Mouse (Mus musculus): ENCODE results near the gene Smyd1. TPM values are rescaled to one million over a fixed set of nuclear protein-coding genes. Genes with fewer than 3 reads are reported as not detected.

Smyd1 gene
- total and polyA plus RNA-seq, 3 experiments = 192 to 352 (median 325) TPM

GRCm38 (mm10) chr6:71322491-71322921 lies 473 bp upstream of the Smyd1 start, which contains the start of gene Cd8b1:
Cd8b1 (plus strand) TSS chr6:71322788.
- Histone ChIP-seq H3K9ac (ENCODE audit: low read depth, low read length) (no peak within 1 kb of the TSS), H3K36me3 (ENCODE audit: control insufficient read depth, insufficient read depth, low read length) (no peaks in the 10 kb centered on the region), H3K27ac (no peak within 1 kb of the TSS), H3K4me1 (ENCODE audit: control insufficient read depth, insufficient read depth, low read length) (no peaks in the 10 kb centered on the region), H3K79me2 (replicated peaks; ENCODE audit: control insufficient read depth, insufficient read depth, low read length) (no peaks in the 10 kb centered on the region), H3K27me3 (ENCODE audit: control insufficient read depth, insufficient read depth, low read length) (no peaks in the 10 kb centered on the region), H3K4me3 (no peak within 1 kb of the TSS)
- WGBS = 76% methylated on average over 7 of the region's 7 CpGs
- no peak for DNase-seq
- intact Hi-C loops (cut with DNase I) = no loop called here
- TF ChIP-seq CTCF (IDR thresholded peaks at IDR 0.05) = no peak
- no peak for TF ChIP-seq EP300 (IDR thresholded peaks at IDR 0.05; ENCODE audit: insufficient read depth, low read depth, low read length)

GRCm38 (mm10) chr6:71307486-71307885 lies 14.5 kb downstream of the Smyd1 start:
- Histone ChIP-seq H3K79me2 (replicated peaks; ENCODE audit: control insufficient read depth, insufficient read depth, low read length) (no peaks in the 10 kb centered on the region), H3K9ac (ENCODE audit: low read depth, low read length) (no peak overlapping the region), H3K4me3 (no peak overlapping the region), H3K27ac (no peak overlapping the region), H3K36me3 (ENCODE audit: control insufficient read depth, insufficient read depth, low read length) (no peaks in the 10 kb centered on the region), H3K27me3 (ENCODE audit: control insufficient read depth, insufficient read depth, low read length) (no peaks in the 10 kb centered on the region), H3K4me1 (ENCODE audit: control insufficient read depth, insufficient read depth, low read length) (no peaks in the 10 kb centered on the region)
- intact Hi-C loops (cut with DNase I) = no loop called here
- no peak for DNase-seq
- TF ChIP-seq EP300 (IDR thresholded peaks at IDR 0.05; ENCODE audit: insufficient read depth, low read depth, low read length) (no peak), CTCF (IDR thresholded peaks at IDR 0.05) (no peak), POLR2A (IDR thresholded peaks at IDR 0.05; ENCODE audit: insufficient read depth, low read depth, low read length) (no peak)
- 90% methylated on average over 8 of the region's 8 CpGs for WGBS

- Histone ChIP-seq H3K27me3 (ENCODE audit: control insufficient read depth, insufficient read depth, low read length) (no peaks in the 10 kb centered on the region), H3K27ac (no peak overlapping the region), H3K79me2 (replicated peaks; ENCODE audit: control insufficient read depth, insufficient read depth, low read length) (no peaks in the 10 kb centered on the region), H3K9ac (ENCODE audit: low read depth, low read length) (no peak overlapping the region), H3K4me1 (ENCODE audit: control insufficient read depth, insufficient read depth, low read length) (no peaks in the 10 kb centered on the region), H3K4me3 (no peak overlapping the region), H3K36me3 (ENCODE audit: control insufficient read depth, insufficient read depth, low read length) (no peaks in the 10 kb centered on the region)
- no peak for DNase-seq
- intact Hi-C loops (cut with DNase I) = loop anchor here (5.0 kb wide), 1 partner anchor 500 kb away; no protein-coding TSS in a partner anchor
- TF ChIP-seq EP300 (IDR thresholded peaks at IDR 0.05; ENCODE audit: insufficient read depth, low read depth, low read length) (no peak), POLR2A (IDR thresholded peaks at IDR 0.05; ENCODE audit: insufficient read depth, low read depth, low read length) (no peak), CTCF (IDR thresholded peaks at IDR 0.05) (peak; percentile 55)
- 58% methylated on average over 6 of the region's 6 CpGs for WGBS
These were observed 19.8 kb downstream of the Smyd1 start for GRCm38 (mm10) chr6:71302097-71302731.

- no peaks in the 10 kb centered on the region for H3K27me3 ChIP-seq (ENCODE audit: control insufficient read depth, insufficient read depth, low read length)
- no peaks in the 10 kb centered on the region for H3K79me2 ChIP-seq (replicated peaks; ENCODE audit: control insufficient read depth, insufficient read depth, low read length)
- H3K9ac ChIP-seq (ENCODE audit: low read depth, low read length) = no peak overlapping the region
- WGBS = 55% methylated on average over 3 of the region's 3 CpGs
- no peaks in the 10 kb centered on the region for H3K36me3 ChIP-seq (ENCODE audit: control insufficient read depth, insufficient read depth, low read length)
- H3K4me1 ChIP-seq (ENCODE audit: control insufficient read depth, insufficient read depth, low read length) = no peaks in the 10 kb centered on the region
- TF ChIP-seq CTCF (IDR thresholded peaks at IDR 0.05) (peak; percentile 68), POLR2A (IDR thresholded peaks at IDR 0.05; ENCODE audit: insufficient read depth, low read depth, low read length) (no peak), EP300 (IDR thresholded peaks at IDR 0.05; ENCODE audit: insufficient read depth, low read depth, low read length) (no peak)
- no peak overlapping the region for H3K4me3 ChIP-seq
- DNase-seq = no peak
- H3K27ac ChIP-seq = no peak overlapping the region
- intact Hi-C loops (cut with DNase I) = no loop called here
These were observed 23.3 kb downstream of the Smyd1 start for GRCm38 (mm10) chr6:71298751-71299150.

- Histone ChIP-seq H3K27ac (no peak overlapping the region), H3K4me1 (ENCODE audit: control insufficient read depth, insufficient read depth, low read length) (no peaks in the 10 kb centered on the region), H3K79me2 (replicated peaks; ENCODE audit: control insufficient read depth, insufficient read depth, low read length) (no peaks in the 10 kb centered on the region), H3K27me3 (ENCODE audit: control insufficient read depth, insufficient read depth, low read length) (no peaks in the 10 kb centered on the region), H3K9ac (ENCODE audit: low read depth, low read length) (no peak overlapping the region), H3K36me3 (ENCODE audit: control insufficient read depth, insufficient read depth, low read length) (no peaks in the 10 kb centered on the region), H3K4me3 (no peak overlapping the region)
- DNase-seq = no peak
- 64% methylated on average over 2 of the region's 2 CpGs for WGBS
- TF ChIP-seq POLR2A (IDR thresholded peaks at IDR 0.05; ENCODE audit: insufficient read depth, low read depth, low read length) (no peak), CTCF (IDR thresholded peaks at IDR 0.05) (no peak)
- intact Hi-C loops (cut with DNase I) = no loop called here
These were observed 24.0 kb downstream of the Smyd1 start for GRCm38 (mm10) chr6:71298051-71298450.

GRCm38 (mm10) chr6:71295303-71295702 lies 26.7 kb downstream of the Smyd1 start:
- no peaks in the 10 kb centered on the region for H3K27me3 ChIP-seq (ENCODE audit: control insufficient read depth, insufficient read depth, low read length)
- 68% methylated on average over 6 of the region's 6 CpGs for WGBS
- no peak overlapping the region for H3K9ac ChIP-seq (ENCODE audit: low read depth, low read length)
- intact Hi-C loops (cut with DNase I) = no loop called here
- no peaks in the 10 kb centered on the region for H3K4me1 ChIP-seq (ENCODE audit: control insufficient read depth, insufficient read depth, low read length)
- H3K4me3 ChIP-seq = no peak overlapping the region
- DNase-seq = no peak
- H3K79me2 ChIP-seq (replicated peaks; ENCODE audit: control insufficient read depth, insufficient read depth, low read length) = no peaks in the 10 kb centered on the region
- H3K27ac ChIP-seq = no peak overlapping the region
- TF ChIP-seq CTCF (IDR thresholded peaks at IDR 0.05) (peak; percentile 41), EP300 (IDR thresholded peaks at IDR 0.05; ENCODE audit: insufficient read depth, low read depth, low read length) (no peak)
- no peaks in the 10 kb centered on the region for H3K36me3 ChIP-seq (ENCODE audit: control insufficient read depth, insufficient read depth, low read length)
